Mouse (Mus musculus): ENCODE data around the gene Nap1l4. TPM values are rescaled to one million over a fixed set of nuclear protein-coding genes. Genes with fewer than 3 reads are reported as not detected.

Nap1l4 gene
- polyA plus RNA-seq, 1 experiment from 2014 or later: 151 TPM

- no peaks in the 10 kb centered on the region for H3K4me1 ChIP-seq (replicated peaks; ENCODE audit: control insufficient read depth, insufficient read depth, low read length)
- H3K4me2 ChIP-seq (replicated peaks): no peak overlapping the region
- 54% methylated on average over 1 of the region's 1 CpGs for WGBS
- ATAC-seq (ENCODE audit: low FRiP score): no peak
- no peak overlapping the region for H3K27ac ChIP-seq
- H3K9ac ChIP-seq: no peak overlapping the region
- peaks cover 10% of the 10 kb centered on the region; the same call in 1 of the 2 replicates for H3K27me3 ChIP-seq (ENCODE audit: control insufficient read depth, insufficient read depth, low read length)
- H3K9me3 ChIP-seq (ENCODE audit: control insufficient read depth, low read length): no peaks in the 10 kb centered on the region
- no peak overlapping the region for H3K4me3 ChIP-seq (replicated peaks; ENCODE audit: low read length)
- peaks cover 23% of the 10 kb centered on the region for H3K36me3 ChIP-seq (replicated peaks; ENCODE audit: control insufficient read depth, insufficient read depth)
- no peak for DNase-seq (ENCODE audit: low spot score)
These were observed 39.3 kb downstream of the Nap1l4 start for GRCm38 (mm10) chr7:143509566-143509965.

GRCm38 (mm10) chr7:143506675-143507074 lies 42.2 kb downstream of the Nap1l4 start:
- no peaks in the 10 kb centered on the region for H3K36me3 ChIP-seq (replicated peaks; ENCODE audit: control insufficient read depth, insufficient read depth)
- peak; percentile 49 for DNase-seq (ENCODE audit: low spot score)
- peaks cover 10% of the 10 kb centered on the region for H3K4me1 ChIP-seq (replicated peaks; ENCODE audit: control insufficient read depth, insufficient read depth, low read length)
- no peak overlapping the region for H3K9ac ChIP-seq
- 27% methylated on average over 7 of the region's 7 CpGs for WGBS
- no peak overlapping the region for H3K4me3 ChIP-seq (replicated peaks; ENCODE audit: low read length)
- no peak overlapping the region for H3K27ac ChIP-seq
- H3K9me3 ChIP-seq (ENCODE audit: control insufficient read depth, low read length): no peaks in the 10 kb centered on the region
- H3K27me3 ChIP-seq (ENCODE audit: control insufficient read depth, insufficient read depth, low read length): peaks cover 37% of the 10 kb centered on the region
- H3K4me2 ChIP-seq (replicated peaks): no peak overlapping the region
- no peak for ATAC-seq (ENCODE audit: low FRiP score)

- WGBS: 71% methylated on average over 7 of the region's 7 CpGs
These were observed 42.6 kb downstream of the Nap1l4 start for GRCm38 (mm10) chr7:143506271-143506670.

GRCm38 (mm10) chr7:143505823-143506222 lies 43.1 kb downstream of the Nap1l4 start:
- no peak for ATAC-seq (ENCODE audit: low FRiP score)
- H3K27ac ChIP-seq: no peak overlapping the region
- DNase-seq (ENCODE audit: low spot score): peak; percentile 67
- H3K27me3 ChIP-seq (ENCODE audit: control insufficient read depth, insufficient read depth, low read length): peaks cover 45% of the 10 kb centered on the region
- WGBS: 28% methylated on average over 11 of the region's 11 CpGs
- no peaks in the 10 kb centered on the region for H3K9me3 ChIP-seq (ENCODE audit: control insufficient read depth, low read length)
- no peak overlapping the region for H3K4me2 ChIP-seq (replicated peaks)
- H3K4me1 ChIP-seq (replicated peaks; ENCODE audit: control insufficient read depth, insufficient read depth, low read length): peaks cover 15% of the 10 kb centered on the region
- no peak overlapping the region for H3K4me3 ChIP-seq (replicated peaks; ENCODE audit: low read length)
- no peaks in the 10 kb centered on the region for H3K36me3 ChIP-seq (replicated peaks; ENCODE audit: control insufficient read depth, insufficient read depth)
- H3K9ac ChIP-seq: no peak overlapping the region

More at GRCm38 (mm10) chr7:143506271-143506670, 42.6 kb downstream of the Nap1l4 start:
- H3K4me3 ChIP-seq (replicated peaks; ENCODE audit: low read length): no peak overlapping the region
- no peak for ATAC-seq (ENCODE audit: low FRiP score)
- peaks cover 15% of the 10 kb centered on the region for H3K4me1 ChIP-seq (replicated peaks; ENCODE audit: control insufficient read depth, insufficient read depth, low read length)
- no peak overlapping the region for H3K27ac ChIP-seq
- H3K4me2 ChIP-seq (replicated peaks): no peak overlapping the region
- no peak for DNase-seq (ENCODE audit: low spot score)
- no peaks in the 10 kb centered on the region for H3K36me3 ChIP-seq (replicated peaks; ENCODE audit: control insufficient read depth, insufficient read depth)
- H3K9ac ChIP-seq: no peak overlapping the region
- H3K9me3 ChIP-seq (ENCODE audit: control insufficient read depth, low read length): no peaks in the 10 kb centered on the region
- H3K27me3 ChIP-seq (ENCODE audit: control insufficient read depth, insufficient read depth, low read length): peaks cover 41% of the 10 kb centered on the region

GRCm38 (mm10) chr7:143505411-143505810 lies 43.5 kb downstream of the Nap1l4 start:
- Histone ChIP-seq H3K27ac (no peak overlapping the region), H3K9me3 (ENCODE audit: control insufficient read depth, low read length) (no peaks in the 10 kb centered on the region), H3K4me1 (replicated peaks; ENCODE audit: control insufficient read depth, insufficient read depth, low read length) (peaks cover 15% of the 10 kb centered on the region), H3K4me3 (replicated peaks; ENCODE audit: low read length) (no peak overlapping the region), H3K9ac (no peak overlapping the region), H3K27me3 (ENCODE audit: control insufficient read depth, insufficient read depth, low read length) (peaks cover 50% of the 10 kb centered on the region), H3K4me2 (replicated peaks) (no peak overlapping the region), H3K36me3 (replicated peaks; ENCODE audit: control insufficient read depth, insufficient read depth) (no peaks in the 10 kb centered on the region)
- ATAC-seq (ENCODE audit: low FRiP score) (no peak), DNase-seq (ENCODE audit: low spot score) (no peak)
- WGBS: 91% methylated on average over 2 of the region's 2 CpGs

- Histone ChIP-seq H3K4me1 (replicated peaks; ENCODE audit: control insufficient read depth, insufficient read depth, low read length) (peaks cover 15% of the 10 kb centered on the region), H3K9me3 (ENCODE audit: control insufficient read depth, low read length) (no peaks in the 10 kb centered on the region), H3K36me3 (replicated peaks; ENCODE audit: control insufficient read depth, insufficient read depth) (no peaks in the 10 kb centered on the region), H3K27ac (no peak overlapping the region), H3K4me2 (replicated peaks) (no peak overlapping the region), H3K4me3 (replicated peaks; ENCODE audit: low read length) (no peak overlapping the region), H3K27me3 (ENCODE audit: control insufficient read depth, insufficient read depth, low read length) (peaks cover 63% of the 10 kb centered on the region), H3K9ac (no peak overlapping the region)
- DNase-seq (ENCODE audit: low spot score) (no peak), ATAC-seq (ENCODE audit: low FRiP score) (no peak)
- 84% methylated on average over 6 of the region's 6 CpGs for WGBS
These were observed 45.0 kb downstream of the Nap1l4 start for GRCm38 (mm10) chr7:143503926-143504325.

GRCm38 (mm10) chr7:143502418-143503200 lies 46.3 kb downstream of the Nap1l4 start, which contains the start of gene Phlda2:
TSS of gene Phlda2 (minus strand) at chr7:143503150.
- DNase-seq (ENCODE audit: low spot score): no peak

GRCm38 (mm10) chr7:143501643-143502417 lies 47.1 kb downstream of the Nap1l4 start:
- Histone ChIP-seq H3K9me3 (ENCODE audit: control insufficient read depth, low read length) (no peaks in the 10 kb centered on the region), H3K4me2 (replicated peaks) (peak overlapping the region; percentile 68), H3K4me3 (replicated peaks; ENCODE audit: low read length) (peak overlapping the region; percentile 33), H3K27me3 (ENCODE audit: control insufficient read depth, insufficient read depth, low read length) (peaks cover 64% of the 10 kb centered on the region), H3K27ac (no peak overlapping the region), H3K4me1 (replicated peaks; ENCODE audit: control insufficient read depth, insufficient read depth, low read length) (peaks cover 15% of the 10 kb centered on the region), H3K9ac (peak overlapping the region; percentile 39), H3K36me3 (replicated peaks; ENCODE audit: control insufficient read depth, insufficient read depth) (no peaks in the 10 kb centered on the region)
- DNase-seq (ENCODE audit: low spot score) (peak; percentile 46), ATAC-seq (ENCODE audit: low FRiP score) (no peak)
- WGBS: 5% methylated on average over 54 of the region's 55 CpGs

More at GRCm38 (mm10) chr7:143502418-143503200, 46.3 kb downstream of the Nap1l4 start, which contains the start of gene Phlda2:
- Histone ChIP-seq H3K9ac (peak within 1 kb of the TSS; percentile 39), H3K36me3 (replicated peaks; ENCODE audit: control insufficient read depth, insufficient read depth) (no peaks in the 10 kb centered on the region), H3K27me3 (ENCODE audit: control insufficient read depth, insufficient read depth, low read length) (peaks cover 64% of the 10 kb centered on the region), H3K4me2 (replicated peaks) (peak within 1 kb of the TSS; percentile 68), H3K4me1 (replicated peaks; ENCODE audit: control insufficient read depth, insufficient read depth, low read length) (peaks cover 15% of the 10 kb centered on the region), H3K4me3 (replicated peaks; ENCODE audit: low read length) (peak within 1 kb of the TSS; percentile 33), H3K9me3 (ENCODE audit: control insufficient read depth, low read length) (no peaks in the 10 kb centered on the region), H3K27ac (no peak within 1 kb of the TSS)
- ATAC-seq (ENCODE audit: low FRiP score): no peak
- 3% methylated on average over 51 of the region's 51 CpGs for WGBS

GRCm38 (mm10) chr7:143500912-143501311 lies 48.0 kb downstream of the Nap1l4 start:
- DNase-seq (ENCODE audit: low spot score) (no peak), ATAC-seq (ENCODE audit: low FRiP score) (no peak)
- no peak overlapping the region for H3K27ac ChIP-seq
- WGBS: 47% methylated on average over 2 of the region's 2 CpGs
- H3K36me3 ChIP-seq (replicated peaks; ENCODE audit: control insufficient read depth, insufficient read depth): no peaks in the 10 kb centered on the region
- peaks cover 59% of the 10 kb centered on the region for H3K27me3 ChIP-seq (ENCODE audit: control insufficient read depth, insufficient read depth, low read length)
- H3K4me1 ChIP-seq (replicated peaks; ENCODE audit: control insufficient read depth, insufficient read depth, low read length): peaks cover 15% of the 10 kb centered on the region
- no peak overlapping the region for H3K4me3 ChIP-seq (replicated peaks; ENCODE audit: low read length)
- no peak overlapping the region for H3K4me2 ChIP-seq (replicated peaks)
- H3K9me3 ChIP-seq (ENCODE audit: control insufficient read depth, low read length): no peaks in the 10 kb centered on the region
- H3K9ac ChIP-seq: no peak overlapping the region

Data from hindbrain, embryonic 14.5 days (tissue).